Mouse (Mus musculus): ENCODE measurements around the gene Rbm28. TPM values are rescaled to one million over a fixed set of nuclear protein-coding genes. Genes with fewer than 3 reads are reported as not detected.

Rbm28 gene
- total RNA-seq, 2 experiments from 2014 or later, result 19.5 to 21.0 TPM

GRCm38 (mm10) chr6:29147407-29148010 is 17.3 kb downstream of the Rbm28 start:
- intact Hi-C loops (cut with DNase I), result no loop called here
- DNase-seq, result no peak

GRCm38 (mm10) chr6:29146641-29147040 is 18.2 kb downstream of the Rbm28 start:
- intact Hi-C loops (cut with DNase I), result no loop called here

GRCm38 (mm10) chr6:29145456-29146307 is 19.1 kb downstream of the Rbm28 start:
- peak in 1 of 2 experiments; percentile 19 for DNase-seq
- intact Hi-C loops (cut with DNase I), result no loop called here

More at GRCm38 (mm10) chr6:29146641-29147040, 18.2 kb downstream of the Rbm28 start:
- peak; percentile 58 to 62 for DNase-seq

- peak in 1 of 2 experiments; percentile 11 for DNase-seq
- intact Hi-C loops (cut with DNase I), result loop anchor here (5.0 kb wide), 2 partner anchors 123 to 193 kb away; no protein-coding TSS in a partner anchor
These were observed 19.8 kb downstream of the Rbm28 start for GRCm38 (mm10) chr6:29144971-29145370.

GRCm38 (mm10) chr6:29143608-29144007 is 21.2 kb downstream of the Rbm28 start:
- intact Hi-C loops (cut with DNase I), result loop anchor here (5.0 kb wide), 2 partner anchors 121 to 191 kb away; no protein-coding TSS in a partner anchor

GRCm38 (mm10) chr6:29137441-29137840 is 27.4 kb downstream of the Rbm28 start:
- no peak for DNase-seq

More at GRCm38 (mm10) chr6:29143608-29144007, 21.2 kb downstream of the Rbm28 start:
- DNase-seq, result peak; percentile 74 to 81

GRCm38 (mm10) chr6:29133100-29133499 is 31.7 kb downstream of the Rbm28 start:
- no peak for DNase-seq
- intact Hi-C loops (cut with DNase I), result loop anchor here (10.0 kb wide), 1 partner anchor 598 kb away; no protein-coding TSS in a partner anchor

More at GRCm38 (mm10) chr6:29137441-29137840, 27.4 kb downstream of the Rbm28 start:
- intact Hi-C loops (cut with DNase I), result loop anchor here (10.0 kb wide), 1 partner anchor 603 kb away; no protein-coding TSS in a partner anchor

GRCm38 (mm10) chr6:29126878-29127426 is 37.9 kb downstream of the Rbm28 start:
- DNase-seq, result no peak
- intact Hi-C loops (cut with DNase I), result no loop called here

- DNase-seq, result no peak
- intact Hi-C loops (cut with DNase I), result no loop called here
These were observed 44.8 kb downstream of the Rbm28 start for GRCm38 (mm10) chr6:29119990-29120389.

GRCm38 (mm10) chr6:29118963-29119362 is 45.8 kb downstream of the Rbm28 start:
- DNase-seq, result no peak
- intact Hi-C loops (cut with DNase I), result no loop called here

- intact Hi-C loops (cut with DNase I), result no loop called here
- no peak for DNase-seq
These were observed 46.6 kb downstream of the Rbm28 start for GRCm38 (mm10) chr6:29118231-29118630.

GRCm38 (mm10) chr6:29117417-29118104 is 47.2 kb downstream of the Rbm28 start:
- intact Hi-C loops (cut with DNase I), result no loop called here
- DNase-seq, result peak; percentile 76 to 81

GRCm38 (mm10) chr6:29115756-29116155 is 49.0 kb downstream of the Rbm28 start:
- DNase-seq, result no peak
- intact Hi-C loops (cut with DNase I), result no loop called here

- no peak for DNase-seq
- intact Hi-C loops (cut with DNase I), result no loop called here
These were observed 53.3 kb downstream of the Rbm28 start for GRCm38 (mm10) chr6:29111501-29111900.

GRCm38 (mm10) chr6:29108376-29108775 is 56.4 kb downstream of the Rbm28 start:
- intact Hi-C loops (cut with DNase I), result no loop called here
- DNase-seq, result no peak

- intact Hi-C loops (cut with DNase I), result no loop called here
- no peak for DNase-seq
These were observed 63.5 kb downstream of the Rbm28 start for GRCm38 (mm10) chr6:29101248-29101864.

GRCm38 (mm10) chr6:29100423-29100822 is 64.4 kb downstream of the Rbm28 start:
- DNase-seq, result no peak
- intact Hi-C loops (cut with DNase I), result no loop called here

- intact Hi-C loops (cut with DNase I), result no loop called here
These were observed 65.2 kb downstream of the Rbm28 start for GRCm38 (mm10) chr6:29099536-29100170.

GRCm38 (mm10) chr6:29092904-29093303 is 71.9 kb downstream of the Rbm28 start:
- intact Hi-C loops (cut with DNase I), result no loop called here
- peak in 1 of 2 experiments; percentile 19 for DNase-seq

More at GRCm38 (mm10) chr6:29099536-29100170, 65.2 kb downstream of the Rbm28 start:
- no peak for DNase-seq

Measured in heart, postnatal 14 days (tissue).